Mouse (Mus musculus) heart, embryonic 12.5 days (tissue): ENCODE results near the gene Il13ra1. TPM values are rescaled to one million over a fixed set of nuclear protein-coding genes. Genes with fewer than 3 reads are reported as not detected.

Source experiments
- ATAC-seq: fragments of 200-750 bp; cut with Nextera tagmentation; 2 replicates; pipeline ENCODE4 v1.8.0; 2017; ENCODE audit warnings: moderate TSS enrichment, moderate library complexity; ENCODE audit not compliant: insufficient number of reproducible peaks, low FRiP score
- H3K27ac ChIP-seq: fragments of 300-500 bp; sonication (generic); 2 replicates; pipeline ENCODE4 v1.5.1; 2016; ENCODE audit warnings: mild to moderate bottlenecking, moderate library complexity; ENCODE audit not compliant: poor library complexity, severe bottlenecking
- H3K27me3 ChIP-seq: fragments of 300-500 bp; sonication (generic); replicated peaks from 2 replicates; pipeline ENCODE4 v1.6.1; 2016; ENCODE audit warnings: mild to moderate bottlenecking, moderate library complexity
- H3K36me3 ChIP-seq: fragments of 300-500 bp; sonication (generic); 2 replicates; pipeline ENCODE4 v1.6.1; 2016; ENCODE audit warnings: mild to moderate bottlenecking, moderate library complexity
- H3K4me1 ChIP-seq: fragments of 300-500 bp; sonication (generic); replicated peaks from 2 replicates; pipeline ENCODE4 v1.6.1; 2016; ENCODE audit warnings: mild to moderate bottlenecking
- H3K4me2 ChIP-seq: fragments of 300-500 bp; sonication (generic); 2 replicates; pipeline ENCODE4 v1.6.1; 2016; ENCODE audit warnings: mild to moderate bottlenecking, moderate library complexity
- H3K4me3 ChIP-seq: fragments of 300-500 bp; sonication (generic); 2 replicates; pipeline ENCODE4 v1.5.1; 2016; ENCODE audit warnings: mild to moderate bottlenecking
- H3K9ac ChIP-seq: fragments of 300-500 bp; sonication (generic); 2 replicates; pipeline ENCODE4 v1.6.1; 2016; ENCODE audit warnings: mild to moderate bottlenecking, moderate library complexity
- H3K9me3 ChIP-seq: fragments of 300-500 bp; sonication (generic); replicated peaks from 2 replicates; pipeline ENCODE4 v1.6.1; 2016; ENCODE audit warnings: mild to moderate bottlenecking, moderate library complexity
- WGBS: fragments of 180-500 bp; shearing (Covaris S2); methylation state at CpG from one replicate; pipeline ENCODE4 v1.1.7; 2016; 5-methylcytosine and 5-hydroxymethylcytosine counted together
- polyA plus RNA-seq: library from polyadenylated mRNA; unstranded; fragments of >200 nt; fragmentation: Nextera tagmentation; extraction: Ambion mirVana; gene quantifications from 2 replicates; pipeline ENCODE4 v1.2.1, GENCODE M21; 2016

Gene Il13ra1
- polyA plus RNA-seq: 23.9 and 24.2 TPM in 2 replicates

- peak; percentile 69 for ATAC-seq
- WGBS: 12% methylated on average over 50 of the region's 51 CpGs
- Histone ChIP-seq H3K36me3 (no peaks in the 10 kb centered on the region), H3K9ac (peak within 1 kb of the TSS; percentile 76), H3K4me3 (peak within 1 kb of the TSS; percentile 71), H3K9me3 (no peaks in the 10 kb centered on the region), H3K27ac (peak within 1 kb of the TSS; percentile 21; the same call in 1 of the 2 replicates), H3K27me3 (no peaks in the 10 kb centered on the region), H3K4me2 (peak within 1 kb of the TSS; percentile 72), H3K4me1 (no peaks in the 10 kb centered on the region)
Measured at GRCm38 (mm10) chrX:36111622-36112421, at the start of gene Il13ra1. Gene Il13ra1 (plus strand): TSS chrX:36112110.

- ATAC-seq: no peak
- H3K4me1 ChIP-seq: no peaks in the 10 kb centered on the region
- 76% methylated on average over 2 of the region's 2 CpGs for WGBS
- no peak overlapping the region for H3K4me3 ChIP-seq
- H3K9me3 ChIP-seq: no peaks in the 10 kb centered on the region
- no peaks in the 10 kb centered on the region for H3K36me3 ChIP-seq
- H3K27ac ChIP-seq: no peak overlapping the region
- H3K4me2 ChIP-seq: no peak overlapping the region
- H3K9ac ChIP-seq: no peak overlapping the region
- H3K27me3 ChIP-seq: no peaks in the 10 kb centered on the region
Measured at GRCm38 (mm10) chrX:36073997-36074396, 37.9 kb upstream of the Il13ra1 start.

- no peak for ATAC-seq
- WGBS: 65% methylated on average over 4 of the region's 4 CpGs
- no peak overlapping the region for H3K4me2 ChIP-seq
Measured at GRCm38 (mm10) chrX:36077164-36077563, 34.7 kb upstream of the Il13ra1 start.

GRCm38 (mm10) chrX:36082917-36083316 is 29.0 kb upstream of the Il13ra1 start:
- Histone ChIP-seq H3K4me3 (no peak overlapping the region), H3K4me2 (no peak overlapping the region), H3K9me3 (no peaks in the 10 kb centered on the region), H3K9ac (no peak overlapping the region), H3K4me1 (no peaks in the 10 kb centered on the region), H3K27ac (no peak overlapping the region), H3K27me3 (no peaks in the 10 kb centered on the region), H3K36me3 (no peaks in the 10 kb centered on the region)
- no peak for ATAC-seq
- 58% methylated on average over 1 of the region's 1 CpGs for WGBS

More at GRCm38 (mm10) chrX:36077164-36077563, 34.7 kb upstream of the Il13ra1 start:
- no peak overlapping the region for H3K4me3 ChIP-seq
- H3K36me3 ChIP-seq: no peaks in the 10 kb centered on the region
- H3K27ac ChIP-seq: no peak overlapping the region
- H3K9ac ChIP-seq: no peak overlapping the region
- no peaks in the 10 kb centered on the region for H3K9me3 ChIP-seq
- H3K4me1 ChIP-seq: no peaks in the 10 kb centered on the region
- no peaks in the 10 kb centered on the region for H3K27me3 ChIP-seq

- Histone ChIP-seq H3K27ac (no peak overlapping the region), H3K4me3 (no peak overlapping the region), H3K9ac (no peak overlapping the region), H3K4me1 (no peaks in the 10 kb centered on the region), H3K4me2 (no peak overlapping the region), H3K27me3 (no peaks in the 10 kb centered on the region), H3K9me3 (no peaks in the 10 kb centered on the region), H3K36me3 (no peaks in the 10 kb centered on the region)
- ATAC-seq: no peak
- WGBS: 72% methylated on average over 6 of the region's 6 CpGs
Measured at GRCm38 (mm10) chrX:36088464-36089256, 23.2 kb upstream of the Il13ra1 start.

DNA sequence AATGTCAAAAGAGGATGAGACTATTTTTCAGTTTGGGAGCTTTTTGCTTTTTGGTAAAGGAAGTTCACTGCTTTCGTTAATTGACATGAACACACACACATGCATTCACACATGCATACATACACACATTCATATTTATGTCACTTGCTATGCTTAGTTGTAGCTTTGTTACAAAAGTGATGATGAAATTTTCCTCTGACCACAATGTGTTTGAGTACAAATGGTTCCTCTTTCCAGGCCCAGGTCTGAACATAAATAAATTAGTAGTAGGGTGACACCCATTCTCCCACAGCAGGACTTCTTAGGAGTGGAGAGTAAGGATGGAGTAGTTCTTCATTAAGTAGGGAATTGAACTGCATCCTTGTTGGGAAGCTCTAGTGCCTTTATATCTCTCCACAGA is 11.0 kb upstream of the Il13ra1 start:
- Histone ChIP-seq H3K9ac (no peak overlapping the region), H3K4me2 (no peak overlapping the region), H3K27me3 (no peaks in the 10 kb centered on the region), H3K4me3 (no peak overlapping the region), H3K27ac (no peak overlapping the region), H3K36me3 (no peaks in the 10 kb centered on the region), H3K4me1 (no peaks in the 10 kb centered on the region), H3K9me3 (0 out of 2 replicates have a peak, but pooled peaks cover 3% of the 10 kb centered on the region)
- WGBS: 81% methylated on average over 1 of the region's 1 CpGs
- no peak for ATAC-seq

- Histone ChIP-seq H3K4me2 (no peak overlapping the region), H3K36me3 (no peaks in the 10 kb centered on the region), H3K9ac (no peak overlapping the region), H3K4me1 (no peaks in the 10 kb centered on the region), H3K27me3 (no peaks in the 10 kb centered on the region), H3K9me3 (0 out of 2 replicates have a peak, but pooled peaks cover 3% of the 10 kb centered on the region), H3K27ac (no peak overlapping the region), H3K4me3 (no peak overlapping the region)
- WGBS: 68% methylated on average over 3 of the region's 3 CpGs
- ATAC-seq: no peak
Measured at GRCm38 (mm10) chrX:36101318-36101717, 10.6 kb upstream of the Il13ra1 start.

DNA sequence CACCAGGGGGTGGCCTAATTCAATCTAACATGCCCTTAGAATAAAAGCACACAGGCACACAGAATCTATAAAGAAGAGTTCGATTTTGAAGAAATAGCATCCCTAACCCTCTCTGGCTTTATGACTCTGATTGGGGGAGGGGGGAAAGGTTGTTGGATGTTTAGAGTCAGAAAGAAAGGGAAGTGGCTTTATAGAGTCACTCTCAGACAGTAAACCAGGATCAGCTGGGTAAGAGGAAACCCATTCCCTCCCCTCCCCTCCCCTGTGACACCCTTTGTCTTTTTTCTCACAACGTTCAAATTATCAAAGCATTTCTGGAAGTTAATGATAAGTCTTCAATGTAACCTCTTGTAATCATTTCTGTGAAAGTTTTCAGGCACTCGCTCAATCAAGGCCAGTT is 3.3 kb upstream of the Il13ra1 start:
- H3K4me2 ChIP-seq: no peak overlapping the region
- H3K9me3 ChIP-seq: no peaks in the 10 kb centered on the region
- H3K27ac ChIP-seq: no peak overlapping the region
- ATAC-seq: no peak
- no peaks in the 10 kb centered on the region for H3K36me3 ChIP-seq
- H3K4me1 ChIP-seq: no peaks in the 10 kb centered on the region
- H3K4me3 ChIP-seq: no peak overlapping the region
- H3K27me3 ChIP-seq: no peaks in the 10 kb centered on the region
- no peak overlapping the region for H3K9ac ChIP-seq
- 47% methylated on average over 3 of the region's 3 CpGs for WGBS

GRCm38 (mm10) chrX:36112422-36112750 is 476 bp downstream of the Il13ra1 start:
- WGBS: 16% methylated on average over 9 of the region's 9 CpGs
- Histone ChIP-seq H3K27ac (no peak overlapping the region), H3K36me3 (no peaks in the 10 kb centered on the region), H3K9me3 (no peaks in the 10 kb centered on the region), H3K4me1 (no peaks in the 10 kb centered on the region), H3K4me2 (peak overlapping the region; percentile 72), H3K9ac (peak overlapping the region; percentile 76), H3K4me3 (peak overlapping the region; percentile 71), H3K27me3 (no peaks in the 10 kb centered on the region)
- peak; percentile 39 for ATAC-seq

DNA sequence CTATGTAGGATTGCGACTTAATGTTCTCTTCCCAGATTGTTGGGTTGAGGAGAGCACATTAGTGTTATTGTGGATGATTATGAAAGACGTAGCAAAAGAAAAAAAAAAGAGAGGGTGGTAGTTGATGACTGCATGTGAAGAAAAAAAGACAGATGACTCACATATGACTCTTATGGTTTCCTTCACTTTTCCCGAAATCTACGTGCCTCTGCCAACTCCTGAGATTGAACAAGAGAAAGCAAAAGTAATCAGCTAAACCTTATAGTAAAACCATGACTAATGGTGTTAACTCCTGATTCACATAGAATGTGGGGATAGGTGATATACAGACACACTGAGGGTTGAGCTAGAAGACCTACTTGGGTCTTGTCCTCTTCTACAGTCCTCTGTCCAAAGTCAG is 3.3 kb downstream of the Il13ra1 start:
- Histone ChIP-seq H3K27me3 (no peaks in the 10 kb centered on the region), H3K27ac (no peak overlapping the region), H3K36me3 (no peaks in the 10 kb centered on the region), H3K4me2 (no peak overlapping the region), H3K9me3 (no peaks in the 10 kb centered on the region), H3K4me3 (no peak overlapping the region), H3K9ac (no peak overlapping the region), H3K4me1 (no peaks in the 10 kb centered on the region)
- no peak for ATAC-seq
- WGBS: 84% methylated on average over 4 of the region's 4 CpGs

GRCm38 (mm10) chrX:36129037-36129770 is 17.3 kb downstream of the Il13ra1 start:
- Histone ChIP-seq H3K9me3 (no peaks in the 10 kb centered on the region), H3K4me3 (no peak overlapping the region), H3K4me2 (no peak overlapping the region), H3K36me3 (no peaks in the 10 kb centered on the region), H3K27me3 (no peaks in the 10 kb centered on the region), H3K27ac (peak overlapping the region; percentile 54; the same call in 1 of the 2 replicates), H3K4me1 (0 out of 2 replicates have a peak, but pooled peaks cover 3% of the 10 kb centered on the region), H3K9ac (no peak overlapping the region)
- WGBS: 33% methylated on average over 11 of the region's 11 CpGs
- 0 out of 2 replicates have a peak, but pooled peaks have one; percentile 22 for ATAC-seq
